Mouse (Mus musculus): Measurements from ENCODE around the gene B4galt5.

Gene B4galt5

GRCm38 (mm10) chr2:167254185-167254584 lies 94.8 kb downstream of the B4galt5 start:
- no peak for DNase-seq (ENCODE audit: low read depth, low spot score)

- DNase-seq (ENCODE audit: low read depth, low spot score), result peak; percentile 57
These were observed 95.5 kb downstream of the B4galt5 start for GRCm38 (mm10) chr2:167253476-167253875.

- no peak for DNase-seq (ENCODE audit: low read depth, low spot score)
These were observed 96.8 kb downstream of the B4galt5 start for GRCm38 (mm10) chr2:167252057-167252687.

GRCm38 (mm10) chr2:167250736-167251337 lies 98.1 kb downstream of the B4galt5 start:
- peak; percentile 65 for DNase-seq (ENCODE audit: low read depth, low spot score)

- no peak for DNase-seq (ENCODE audit: low read depth, low spot score)
These were observed 98.8 kb downstream of the B4galt5 start for GRCm38 (mm10) chr2:167250003-167250735.

- DNase-seq (ENCODE audit: low read depth, low spot score), result no peak
These were observed 99.4 kb downstream of the B4galt5 start for GRCm38 (mm10) chr2:167249591-167249990.

Measured in R1 (cell line).